Mouse (Mus musculus): ENCODE measurements around the gene Fam126a. TPM values are rescaled to one million over a fixed set of nuclear protein-coding genes. Genes with fewer than 3 reads are reported as not detected.

Gene Fam126a
- polyA plus RNA-seq, 1 experiment, result 9.5 TPM

DNA sequence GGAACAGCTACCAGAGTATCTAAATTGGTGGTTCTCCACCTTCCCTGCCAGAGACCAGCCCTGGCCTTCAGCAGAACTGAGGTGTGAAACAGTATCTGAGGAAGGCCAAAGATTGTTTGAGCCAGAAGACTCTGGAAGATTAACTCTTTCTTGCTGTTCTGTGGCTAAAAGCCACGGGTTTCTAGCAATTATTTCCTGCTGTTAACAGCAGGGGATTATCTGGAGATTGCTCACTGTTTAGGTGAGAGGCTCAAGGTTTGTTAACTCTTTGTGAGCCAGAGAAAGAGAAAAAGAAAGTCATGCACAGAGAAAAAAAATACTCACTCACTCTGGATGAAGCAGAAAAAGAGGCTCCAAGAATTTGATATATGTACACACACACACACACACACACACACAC is 85.4 kb downstream of the Fam126a start:
- Histone ChIP-seq H3K9me3 (replicated peaks; ENCODE audit: control insufficient read depth, insufficient read depth, low read length, poor library complexity, severe bottlenecking) (no peaks in the 10 kb centered on the region), H3K27ac (ENCODE audit: insufficient read depth, low read length) (no peak overlapping the region), H3K36me3 (ENCODE audit: control insufficient read depth, insufficient read depth, low read length, poor library complexity, severe bottlenecking) (no peaks in the 10 kb centered on the region), H3K4me1 (ENCODE audit: control insufficient read depth, insufficient read depth, low read length) (no peaks in the 10 kb centered on the region), H3K27me3 (ENCODE audit: control insufficient read depth, insufficient read depth, low read length, poor library complexity, severe bottlenecking) (no peaks in the 10 kb centered on the region), H3K9ac (ENCODE audit: low read depth, poor library complexity, severe bottlenecking) (no peak overlapping the region), H3K4me3 (ENCODE audit: low read depth, low read length) (no peak overlapping the region)
- TF ChIP-seq EP300 (IDR thresholded peaks at IDR 0.05; ENCODE audit: insufficient read depth, low read depth, low read length), result no peak
- no peak for TF ChIP-seq CTCF (IDR thresholded peaks at IDR 0.05; ENCODE audit: low read depth, low read length)
- TF ChIP-seq POLR2A (IDR thresholded peaks at IDR 0.05; ENCODE audit: insufficient read depth, low read length), result no peak

DNA sequence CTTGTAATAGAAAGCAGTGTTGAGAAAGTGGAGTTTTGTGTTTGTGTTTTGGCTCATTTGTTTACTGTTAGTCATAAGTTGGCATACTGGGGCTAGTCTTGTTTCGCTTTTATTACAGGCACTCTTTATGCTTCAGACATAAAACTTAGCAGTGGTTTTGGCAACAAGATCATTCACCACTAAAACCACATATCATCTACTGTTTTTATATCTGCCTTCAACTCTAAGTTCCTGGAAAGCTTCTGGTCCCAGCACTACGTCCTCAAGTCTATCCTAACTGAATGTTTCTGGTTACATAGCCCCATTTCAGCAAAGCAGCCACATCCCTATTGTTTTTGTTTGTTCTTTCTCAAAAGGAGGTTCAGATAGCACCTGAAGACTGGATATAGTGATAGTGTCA is 87.0 kb downstream of the Fam126a start:
- Histone ChIP-seq H3K4me3 (ENCODE audit: low read depth, low read length) (no peak overlapping the region), H3K9me3 (replicated peaks; ENCODE audit: control insufficient read depth, insufficient read depth, low read length, poor library complexity, severe bottlenecking) (no peaks in the 10 kb centered on the region), H3K36me3 (ENCODE audit: control insufficient read depth, insufficient read depth, low read length, poor library complexity, severe bottlenecking) (no peaks in the 10 kb centered on the region), H3K27me3 (ENCODE audit: control insufficient read depth, insufficient read depth, low read length, poor library complexity, severe bottlenecking) (no peaks in the 10 kb centered on the region), H3K27ac (ENCODE audit: insufficient read depth, low read length) (no peak overlapping the region), H3K4me1 (ENCODE audit: control insufficient read depth, insufficient read depth, low read length) (no peaks in the 10 kb centered on the region), H3K9ac (ENCODE audit: low read depth, poor library complexity, severe bottlenecking) (no peak overlapping the region)
- no peak for TF ChIP-seq CTCF (IDR thresholded peaks at IDR 0.05; ENCODE audit: low read depth, low read length)
- TF ChIP-seq POLR2A (IDR thresholded peaks at IDR 0.05; ENCODE audit: insufficient read depth, low read length), result no peak
- TF ChIP-seq EP300 (IDR thresholded peaks at IDR 0.05; ENCODE audit: insufficient read depth, low read depth, low read length), result no peak

DNA sequence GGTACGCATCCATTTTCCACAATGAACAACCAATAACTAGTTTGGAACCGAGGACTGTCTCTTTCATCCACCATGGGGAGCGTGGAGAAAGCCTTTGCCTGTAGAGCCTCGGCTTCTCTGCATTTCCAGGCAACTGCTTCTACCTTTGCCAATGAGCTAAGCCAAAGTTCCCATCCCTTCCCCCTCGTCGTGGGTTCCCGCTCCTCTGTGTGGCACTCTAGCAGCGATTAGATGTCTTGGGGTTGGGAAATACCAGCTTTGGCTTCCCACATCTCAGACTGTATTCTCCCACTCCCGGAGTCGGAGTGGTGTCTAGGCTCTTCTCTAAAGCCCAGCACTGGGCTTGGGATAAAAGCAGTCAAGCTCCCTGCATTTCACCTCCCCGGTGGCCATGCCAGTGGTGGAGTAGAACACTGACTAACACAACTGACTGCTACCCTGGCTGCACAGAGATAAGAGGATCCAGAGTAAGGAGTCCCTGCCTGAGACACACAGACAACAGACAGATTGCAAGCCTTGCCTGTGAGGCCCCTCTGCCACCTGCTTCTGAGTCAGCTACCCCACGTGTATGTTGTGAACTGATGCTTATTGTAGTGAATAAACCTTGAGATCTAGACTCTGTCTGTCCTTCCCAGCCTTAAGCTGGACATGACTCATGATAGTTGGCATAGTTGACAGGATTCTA is 106.9 kb downstream of the Fam126a start:
- no peak overlapping the region for H3K27ac ChIP-seq (ENCODE audit: insufficient read depth, low read length)
- H3K9me3 ChIP-seq (replicated peaks; ENCODE audit: control insufficient read depth, insufficient read depth, low read length, poor library complexity, severe bottlenecking), result no peaks in the 10 kb centered on the region; the same call in 1 of the 2 replicates
- no peak overlapping the region for H3K9ac ChIP-seq (ENCODE audit: low read depth, poor library complexity, severe bottlenecking)
- H3K4me1 ChIP-seq (ENCODE audit: control insufficient read depth, insufficient read depth, low read length), result no peaks in the 10 kb centered on the region
- TF ChIP-seq EP300 (IDR thresholded peaks at IDR 0.05; ENCODE audit: insufficient read depth, low read depth, low read length), result no peak
- TF ChIP-seq POLR2A (IDR thresholded peaks at IDR 0.05; ENCODE audit: insufficient read depth, low read length), result no peak
- TF ChIP-seq CTCF (IDR thresholded peaks at IDR 0.05; ENCODE audit: low read depth, low read length), result no peak
- no peak overlapping the region for H3K4me3 ChIP-seq (ENCODE audit: low read depth, low read length)
- H3K27me3 ChIP-seq (ENCODE audit: control insufficient read depth, insufficient read depth, low read length, poor library complexity, severe bottlenecking), result no peaks in the 10 kb centered on the region
- H3K36me3 ChIP-seq (ENCODE audit: control insufficient read depth, insufficient read depth, low read length, poor library complexity, severe bottlenecking), result no peaks in the 10 kb centered on the region

DNA sequence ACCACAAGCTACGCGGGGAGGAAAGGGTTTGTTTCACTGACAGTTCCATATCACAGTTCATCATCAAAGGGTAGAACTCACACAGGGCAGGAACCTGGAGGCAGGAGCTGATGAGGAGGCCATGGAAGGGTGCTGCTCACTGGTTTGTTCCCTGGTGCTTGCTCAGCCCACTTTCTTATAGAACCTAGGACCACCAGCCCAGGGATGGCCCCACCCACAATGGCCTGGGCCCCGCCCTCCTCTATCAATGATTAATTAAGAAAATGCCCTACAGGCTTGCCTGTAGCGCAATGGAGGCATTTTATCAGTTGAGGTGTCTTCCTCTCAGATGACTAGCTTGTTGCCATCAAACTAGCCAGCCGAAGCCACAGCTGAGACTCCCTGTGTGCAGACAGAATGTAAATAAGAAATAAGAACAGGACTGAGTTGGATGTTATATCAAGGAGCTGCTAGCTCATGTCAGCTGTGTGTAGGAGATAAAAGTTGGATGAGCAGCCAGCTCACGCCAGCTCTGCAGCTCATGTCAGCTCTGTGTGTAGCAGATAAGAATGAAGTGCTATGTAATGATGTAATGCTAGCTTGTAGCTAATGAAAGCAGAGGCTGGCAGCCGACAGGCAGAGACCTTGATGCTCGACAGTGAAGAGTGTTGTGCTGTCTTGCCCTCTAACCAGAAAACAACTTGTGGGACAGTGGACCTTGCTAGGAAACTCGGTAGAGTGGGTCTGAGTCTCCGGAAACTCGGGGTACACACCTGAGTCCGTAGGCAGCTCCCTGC is 107.8 kb downstream of the Fam126a start:
- Histone ChIP-seq H3K9me3 (replicated peaks; ENCODE audit: control insufficient read depth, insufficient read depth, low read length, poor library complexity, severe bottlenecking) (no peaks in the 10 kb centered on the region; the same call in 1 of the 2 replicates), H3K4me1 (ENCODE audit: control insufficient read depth, insufficient read depth, low read length) (no peaks in the 10 kb centered on the region), H3K9ac (ENCODE audit: low read depth, poor library complexity, severe bottlenecking) (no peak overlapping the region), H3K36me3 (ENCODE audit: control insufficient read depth, insufficient read depth, low read length, poor library complexity, severe bottlenecking) (no peaks in the 10 kb centered on the region), H3K27ac (ENCODE audit: insufficient read depth, low read length) (no peak overlapping the region), H3K27me3 (ENCODE audit: control insufficient read depth, insufficient read depth, low read length, poor library complexity, severe bottlenecking) (no peaks in the 10 kb centered on the region), H3K4me3 (ENCODE audit: low read depth, low read length) (no peak overlapping the region)
- no peak for TF ChIP-seq POLR2A (IDR thresholded peaks at IDR 0.05; ENCODE audit: insufficient read depth, low read length)

DNA sequence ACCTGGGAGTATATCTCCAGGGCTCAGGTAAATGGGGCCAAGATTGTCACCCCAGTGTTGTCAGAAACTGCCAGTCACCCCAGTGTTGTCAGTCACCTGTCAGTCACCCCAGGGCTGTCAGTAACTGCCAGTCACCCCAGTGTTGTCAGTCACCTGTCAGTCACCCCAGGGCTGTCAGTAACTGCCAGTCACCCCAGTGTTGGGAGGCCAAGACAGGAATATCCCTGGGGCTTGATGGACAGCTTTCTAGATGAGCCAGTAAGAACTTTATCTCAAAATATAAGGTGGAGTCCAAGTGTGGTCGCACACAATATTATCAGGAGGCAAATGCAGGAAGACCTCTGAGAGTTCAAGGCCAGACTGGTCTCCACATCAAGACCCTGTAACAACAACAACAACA is 109.2 kb downstream of the Fam126a start:
- H3K27ac ChIP-seq (ENCODE audit: insufficient read depth, low read length), result no peak overlapping the region
- no peak for TF ChIP-seq EP300 (IDR thresholded peaks at IDR 0.05; ENCODE audit: insufficient read depth, low read depth, low read length)
- no peak for TF ChIP-seq POLR2A (IDR thresholded peaks at IDR 0.05; ENCODE audit: insufficient read depth, low read length)
- no peak for TF ChIP-seq CTCF (IDR thresholded peaks at IDR 0.05; ENCODE audit: low read depth, low read length)
- no peaks in the 10 kb centered on the region for H3K27me3 ChIP-seq (ENCODE audit: control insufficient read depth, insufficient read depth, low read length, poor library complexity, severe bottlenecking)
- H3K9ac ChIP-seq (ENCODE audit: low read depth, poor library complexity, severe bottlenecking), result no peak overlapping the region
- H3K4me1 ChIP-seq (ENCODE audit: control insufficient read depth, insufficient read depth, low read length), result no peaks in the 10 kb centered on the region
- no peaks in the 10 kb centered on the region for H3K36me3 ChIP-seq (ENCODE audit: control insufficient read depth, insufficient read depth, low read length, poor library complexity, severe bottlenecking)
- no peak overlapping the region for H3K4me3 ChIP-seq (ENCODE audit: low read depth, low read length)
- no peaks in the 10 kb centered on the region; the same call in 1 of the 2 replicates for H3K9me3 ChIP-seq (replicated peaks; ENCODE audit: control insufficient read depth, insufficient read depth, low read length, poor library complexity, severe bottlenecking)
